Mouse (Mus musculus) embryonic facial prominence, embryonic 11.5 days (tissue): ENCODE data around the gene Capg. TPM values are rescaled to one million over a fixed set of nuclear protein-coding genes. Genes with fewer than 3 reads are reported as not detected.

Experiments
- ATAC-seq: fragments of 200-750 bp; cut with Nextera tagmentation; replicated peaks from 2 replicates; pipeline ENCODE4 v1.8.0; 2017; ENCODE audit warnings: low read depth; ENCODE audit not compliant: insufficient number of reproducible peaks, low FRiP score, low TSS enrichment
- DNase-seq: peaks from one replicate; pipeline ENCODE4 v3.0.0-alpha.2; 2015; ENCODE audit warnings: low spot score
- H3K27ac ChIP-seq: fragments of 300-500 bp; sonication (generic); replicated peaks from 2 replicates; pipeline ENCODE4 v1.5.1; 2014; ENCODE audit warnings: mild to moderate bottlenecking, low read depth, low read length, control low read depth
- H3K27me3 ChIP-seq: fragments of 300-500 bp; sonication (generic); 2 replicates; pipeline ENCODE4 v1.6.1; 2014; ENCODE audit warnings: mild to moderate bottlenecking, low read length, moderate library complexity, mixed read lengths; ENCODE audit not compliant: control insufficient read depth, insufficient read depth
- H3K36me3 ChIP-seq: fragments of 300-500 bp; sonication (generic); replicated peaks from 2 replicates; pipeline ENCODE4 v1.6.1; 2014; ENCODE audit warnings: low read depth, mild to moderate bottlenecking, low read length, moderate library complexity, mixed read lengths; ENCODE audit not compliant: control insufficient read depth, insufficient read depth
- H3K4me1 ChIP-seq: fragments of 300-500 bp; sonication (generic); 2 replicates; pipeline ENCODE4 v1.6.1; 2014; ENCODE audit warnings: low read length, mixed read lengths; ENCODE audit not compliant: control insufficient read depth, insufficient read depth
- H3K4me2 ChIP-seq: fragments of 300-500 bp; sonication (generic); 2 replicates; pipeline ENCODE4 v1.6.1; 2014; ENCODE audit warnings: low read depth, mild to moderate bottlenecking, control low read depth, low read length, moderate library complexity
- H3K4me3 ChIP-seq: fragments of 300-500 bp; sonication (generic); 2 replicates; pipeline ENCODE4 v1.5.1; 2014; ENCODE audit warnings: low read depth, low read length, control low read depth
- H3K9ac ChIP-seq: fragments of 300-500 bp; sonication (generic); replicated peaks from 2 replicates; pipeline ENCODE4 v1.6.1; 2014; ENCODE audit warnings: mild to moderate bottlenecking, control low read depth, low read length
- H3K9me3 ChIP-seq: fragments of 300-500 bp; sonication (generic); replicated peaks from 2 replicates; pipeline ENCODE4 v1.6.1; 2016; ENCODE audit warnings: mild to moderate bottlenecking, low read length, inconsistent platforms, mixed read lengths; ENCODE audit not compliant: control insufficient read depth
- WGBS: fragments of 180-500 bp; shearing (Covaris S2); extraction: QIAGEN DNeasy Blood & Tissue Kit; methylation state at CpG from one replicate; pipeline ENCODE4 v1.1.7; 2014; 5-methylcytosine and 5-hydroxymethylcytosine counted together
- polyA plus RNA-seq: library from polyadenylated mRNA; unstranded; fragments of >200 nt; fragmentation: Nextera tagmentation; extraction: Ambion mirVana; gene quantifications from 2 replicates; pipeline ENCODE4 v1.2.1, GENCODE M21; 2014

Gene Capg
- polyA plus RNA-seq, 1 experiment from 2014 or later, result 17.5 TPM

- no peak overlapping the region for H3K27ac ChIP-seq
- WGBS, result 3% methylated on average over 9 of the region's 9 CpGs
- DNase-seq (peak; percentile 88), ATAC-seq (no peak)
- no peak overlapping the region for H3K4me3 ChIP-seq
- H3K4me1 ChIP-seq, result no peaks in the 10 kb centered on the region
- 0 out of 2 replicates have a peak overlapping the region, but pooled peaks have one; percentile 16 for H3K4me2 ChIP-seq
- no peak overlapping the region for H3K9ac ChIP-seq
- no peaks in the 10 kb centered on the region for H3K27me3 ChIP-seq
- H3K9me3 ChIP-seq, result no peaks in the 10 kb centered on the region
- H3K36me3 ChIP-seq, result no peaks in the 10 kb centered on the region
These were observed 9.0 kb upstream of the Capg start for GRCm38 (mm10) chr6:72535165-72535564.

GRCm38 (mm10) chr6:72537998-72538500, 6.1 kb upstream of the Capg start:
- H3K27me3 ChIP-seq, result no peaks in the 10 kb centered on the region
- peak overlapping the region; percentile 39 for H3K4me3 ChIP-seq
- H3K9me3 ChIP-seq, result no peaks in the 10 kb centered on the region
- WGBS, result 43% methylated on average over 10 of the region's 10 CpGs
- ATAC-seq, result no peak
- no peak overlapping the region for H3K27ac ChIP-seq
- H3K36me3 ChIP-seq, result no peaks in the 10 kb centered on the region
- peak overlapping the region; percentile 60 for H3K4me2 ChIP-seq
- H3K9ac ChIP-seq, result peak overlapping the region; percentile 52; the same call in 1 of the 2 replicates
- no peaks in the 10 kb centered on the region for H3K4me1 ChIP-seq
- DNase-seq, result no peak

- Histone ChIP-seq H3K9me3 (no peaks in the 10 kb centered on the region), H3K4me3 (peak overlapping the region; percentile 39), H3K9ac (peak overlapping the region; percentile 52), H3K4me1 (no peaks in the 10 kb centered on the region), H3K4me2 (peak overlapping the region; percentile 60), H3K27ac (no peak overlapping the region), H3K36me3 (no peaks in the 10 kb centered on the region), H3K27me3 (no peaks in the 10 kb centered on the region)
- DNase-seq (peak; percentile 83), ATAC-seq (peak; percentile 89)
- 3% methylated on average over 16 of the region's 16 CpGs for WGBS
These were observed 5.6 kb upstream of the Capg start for GRCm38 (mm10) chr6:72538562-72539031.

- no peak overlapping the region for H3K9ac ChIP-seq
- no peak overlapping the region for H3K4me3 ChIP-seq
- 75% methylated on average over 12 of the region's 12 CpGs for WGBS
- no peak overlapping the region for H3K4me2 ChIP-seq
- no peak for ATAC-seq
- no peaks in the 10 kb centered on the region for H3K4me1 ChIP-seq
- no peak for DNase-seq
- H3K9me3 ChIP-seq, result no peaks in the 10 kb centered on the region
- H3K27ac ChIP-seq, result no peak overlapping the region
- no peaks in the 10 kb centered on the region for H3K36me3 ChIP-seq
- H3K27me3 ChIP-seq, result no peaks in the 10 kb centered on the region
These were observed 833 bp upstream of the Capg start for GRCm38 (mm10) chr6:72543265-72543850.

GRCm38 (mm10) chr6:72545377-72545776, 1.2 kb downstream of the Capg start:
- DNase-seq (no peak), ATAC-seq (no peak)
- no peak overlapping the region for H3K4me2 ChIP-seq
- no peak overlapping the region for H3K27ac ChIP-seq
- no peaks in the 10 kb centered on the region for H3K9me3 ChIP-seq
- H3K9ac ChIP-seq, result no peak overlapping the region; the same call in 1 of the 2 replicates
- H3K27me3 ChIP-seq, result no peaks in the 10 kb centered on the region
- H3K4me3 ChIP-seq, result no peak overlapping the region
- no peaks in the 10 kb centered on the region for H3K36me3 ChIP-seq
- no peaks in the 10 kb centered on the region for H3K4me1 ChIP-seq
- WGBS, result 51% methylated on average over 7 of the region's 7 CpGs

GRCm38 (mm10) chr6:72547121-72547520, 2.9 kb downstream of the Capg start:
- WGBS, result 96% methylated on average over 2 of the region's 2 CpGs
- no peak overlapping the region for H3K4me3 ChIP-seq
- H3K4me2 ChIP-seq, result no peak overlapping the region
- H3K4me1 ChIP-seq, result no peaks in the 10 kb centered on the region
- ATAC-seq, result no peak
- no peak overlapping the region for H3K9ac ChIP-seq
- no peak for DNase-seq
- H3K36me3 ChIP-seq, result no peaks in the 10 kb centered on the region
- H3K27me3 ChIP-seq, result no peaks in the 10 kb centered on the region
- H3K9me3 ChIP-seq, result no peaks in the 10 kb centered on the region
- H3K27ac ChIP-seq, result no peak overlapping the region

- H3K27me3 ChIP-seq, result no peaks in the 10 kb centered on the region
- H3K4me3 ChIP-seq, result no peak overlapping the region
- no peak overlapping the region for H3K27ac ChIP-seq
- no peak overlapping the region for H3K9ac ChIP-seq
- H3K4me1 ChIP-seq, result no peaks in the 10 kb centered on the region
- DNase-seq (no peak), ATAC-seq (no peak)
- H3K36me3 ChIP-seq, result no peaks in the 10 kb centered on the region
- WGBS, result 87% methylated on average over 3 of the region's 3 CpGs
- H3K9me3 ChIP-seq, result no peaks in the 10 kb centered on the region
- H3K4me2 ChIP-seq, result no peak overlapping the region
These were observed 3.7 kb downstream of the Capg start for GRCm38 (mm10) chr6:72547862-72548261.

GRCm38 (mm10) chr6:72549041-72549580, 4.9 kb downstream of the Capg start:
- no peaks in the 10 kb centered on the region for H3K27me3 ChIP-seq
- no peak overlapping the region for H3K4me3 ChIP-seq
- H3K36me3 ChIP-seq, result no peaks in the 10 kb centered on the region
- DNase-seq (no peak), ATAC-seq (no peak)
- no peaks in the 10 kb centered on the region for H3K9me3 ChIP-seq
- H3K4me1 ChIP-seq, result peaks cover 3% of the 10 kb centered on the region; the same call in 1 of the 2 replicates
- H3K9ac ChIP-seq, result no peak overlapping the region
- no peak overlapping the region for H3K4me2 ChIP-seq
- H3K27ac ChIP-seq, result no peak overlapping the region
- WGBS, result 56% methylated on average over 9 of the region's 9 CpGs
